Mouse (Mus musculus): ENCODE data around the gene Fam229a. TPM values are rescaled to one million over a fixed set of nuclear protein-coding genes. Genes with fewer than 3 reads are reported as not detected.
"Not testable (repeated sequence)": the region's sequence is repeated elsewhere in the genome, so short reads cannot be mapped to it uniquely, and the experiment has no call there.

The Fam229a gene
- polyA plus RNA-seq, 1 experiment, result 945 TPM

DNA sequence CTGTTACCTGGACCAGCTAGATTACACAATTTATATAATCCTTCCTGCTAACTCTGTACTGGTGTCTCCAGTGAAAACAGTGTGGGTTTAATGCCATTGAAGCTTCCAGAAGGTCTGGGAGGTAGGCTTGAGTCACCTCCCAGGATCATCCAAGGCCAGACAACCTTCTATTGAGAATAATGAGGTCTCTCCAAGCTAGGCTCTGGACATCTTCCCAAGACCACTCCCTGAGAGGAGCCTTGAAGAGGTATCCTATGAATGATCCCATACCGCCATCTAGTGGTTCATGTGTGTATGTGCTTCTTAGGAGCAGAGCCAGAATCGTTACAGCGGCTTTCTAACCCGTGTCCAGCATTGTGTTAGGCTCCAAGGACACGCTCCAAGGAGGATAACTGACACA is 35.7 kb upstream of the Fam229a start:
- peaks cover 7% of the 10 kb centered on the region for H3K4me1 ChIP-seq (ENCODE audit: control insufficient read depth, insufficient read depth, low read length)

DNA sequence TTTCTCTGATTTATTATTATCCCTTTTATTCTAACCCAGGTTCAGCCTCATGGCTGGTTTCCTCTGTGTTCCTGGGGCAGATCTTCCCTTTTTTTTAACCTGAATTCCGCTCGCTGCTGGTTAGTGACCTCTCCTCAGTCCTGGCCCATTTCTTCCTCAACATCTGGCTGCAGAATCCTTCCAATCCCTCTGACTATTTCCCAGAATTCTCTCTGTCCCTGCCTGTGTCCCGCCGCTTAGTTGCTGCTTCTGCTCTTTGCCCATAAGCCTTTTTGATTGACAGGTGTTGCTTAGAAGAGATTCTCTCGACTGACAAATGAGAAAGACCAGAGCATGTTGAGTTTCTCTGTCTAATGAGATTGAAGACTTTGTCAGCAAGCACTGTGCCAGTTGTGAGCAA is 34.9 kb upstream of the Fam229a start:
- Histone ChIP-seq H3K36me3 (ENCODE audit: control insufficient read depth, insufficient read depth, low read length) (no peaks in the 10 kb centered on the region), H3K4me3 (ENCODE audit: control insufficient read depth, low read depth, low read length) (no peak overlapping the region), H3K27ac (ENCODE audit: control insufficient read depth, insufficient read depth, low read depth, low read length) (no peak overlapping the region), H3K27me3 (ENCODE audit: control insufficient read depth, insufficient read depth, low read length) (no peaks in the 10 kb centered on the region), H3K4me1 (ENCODE audit: control insufficient read depth, insufficient read depth, low read length) (peaks cover 10% of the 10 kb centered on the region)
- TF ChIP-seq CTCF (IDR thresholded peaks at IDR 0.05; ENCODE audit: control insufficient read depth, insufficient read depth, insufficient replicate concordance, low read depth, low read length), result no peak
- TF ChIP-seq POLR2A (IDR thresholded peaks at IDR 0.05; ENCODE audit: control insufficient read depth, low read depth, low read length), result no peak

More for the DNA sequence above, 35.7 kb upstream of the Fam229a start:
- H3K27me3 ChIP-seq (ENCODE audit: control insufficient read depth, insufficient read depth, low read length), result no peaks in the 10 kb centered on the region
- H3K27ac ChIP-seq (ENCODE audit: control insufficient read depth, insufficient read depth, low read depth, low read length), result no peak overlapping the region
- TF ChIP-seq CTCF (IDR thresholded peaks at IDR 0.05; ENCODE audit: control insufficient read depth, insufficient read depth, insufficient replicate concordance, low read depth, low read length) (peak; percentile 45; the same call in 1 of the 2 replicates), POLR2A (IDR thresholded peaks at IDR 0.05; ENCODE audit: control insufficient read depth, low read depth, low read length) (no peak)
- no peaks in the 10 kb centered on the region for H3K36me3 ChIP-seq (ENCODE audit: control insufficient read depth, insufficient read depth, low read length)
- no peak overlapping the region for H3K4me3 ChIP-seq (ENCODE audit: control insufficient read depth, low read depth, low read length)

DNA sequence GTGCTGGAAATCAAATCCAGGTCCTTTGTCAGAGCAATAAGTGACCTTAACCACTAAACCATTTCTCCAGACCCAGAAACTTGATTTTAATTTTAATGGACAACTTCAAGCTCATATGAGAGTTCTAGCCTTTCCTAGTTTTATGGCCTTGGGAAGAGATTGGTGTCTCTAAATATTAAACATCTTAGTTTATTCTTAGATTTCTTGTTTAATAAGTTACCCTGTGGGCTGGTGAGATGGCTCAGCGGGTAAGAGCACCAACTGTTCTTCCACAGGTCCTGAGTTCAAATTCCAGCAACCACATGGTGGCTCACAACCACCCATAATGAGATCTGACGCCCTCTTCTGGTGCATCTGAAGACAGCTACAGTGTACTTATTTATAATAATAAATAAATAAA is 33.7 kb upstream of the Fam229a start:
- H3K4me1 ChIP-seq (ENCODE audit: control insufficient read depth, insufficient read depth, low read length), result peaks cover 13% of the 10 kb centered on the region
- H3K27me3 ChIP-seq (ENCODE audit: control insufficient read depth, insufficient read depth, low read length); H3K27ac ChIP-seq (ENCODE audit: control insufficient read depth, insufficient read depth, low read depth, low read length); H3K4me3 ChIP-seq (ENCODE audit: control insufficient read depth, low read depth, low read length); H3K36me3 ChIP-seq (ENCODE audit: control insufficient read depth, insufficient read depth, low read length): not testable (repeated sequence)

DNA sequence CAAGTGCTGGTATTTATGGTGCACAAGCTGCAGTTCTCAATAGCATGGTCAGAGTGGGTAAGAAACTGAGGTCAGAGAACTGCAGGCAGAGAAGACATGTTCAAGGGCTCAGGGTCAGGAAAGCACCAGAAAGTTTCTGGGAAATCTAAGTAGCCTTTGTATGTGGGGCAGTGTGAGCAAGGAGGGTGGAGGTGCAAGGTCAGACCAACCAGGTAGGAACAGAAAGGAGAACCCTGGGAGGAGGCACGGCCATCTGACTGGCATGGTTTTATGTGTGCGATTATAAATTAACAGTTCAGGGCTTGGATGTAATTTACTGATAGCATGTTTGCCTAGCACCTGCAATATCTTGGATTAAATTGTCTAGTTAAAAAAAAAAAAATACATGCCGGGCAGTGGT is 31.3 kb upstream of the Fam229a start:
- peaks cover 16% of the 10 kb centered on the region for H3K4me1 ChIP-seq (ENCODE audit: control insufficient read depth, insufficient read depth, low read length)
- TF ChIP-seq POLR2A (IDR thresholded peaks at IDR 0.05; ENCODE audit: control insufficient read depth, low read depth, low read length) (no peak), CTCF (IDR thresholded peaks at IDR 0.05; ENCODE audit: control insufficient read depth, insufficient read depth, insufficient replicate concordance, low read depth, low read length) (no peak)
- H3K27me3 ChIP-seq (ENCODE audit: control insufficient read depth, insufficient read depth, low read length), result no peaks in the 10 kb centered on the region
- H3K27ac ChIP-seq (ENCODE audit: control insufficient read depth, insufficient read depth, low read depth, low read length), result no peak overlapping the region
- H3K4me3 ChIP-seq (ENCODE audit: control insufficient read depth, low read depth, low read length), result peak overlapping the region; percentile 40
- H3K36me3 ChIP-seq (ENCODE audit: control insufficient read depth, insufficient read depth, low read length), result no peaks in the 10 kb centered on the region

DNA sequence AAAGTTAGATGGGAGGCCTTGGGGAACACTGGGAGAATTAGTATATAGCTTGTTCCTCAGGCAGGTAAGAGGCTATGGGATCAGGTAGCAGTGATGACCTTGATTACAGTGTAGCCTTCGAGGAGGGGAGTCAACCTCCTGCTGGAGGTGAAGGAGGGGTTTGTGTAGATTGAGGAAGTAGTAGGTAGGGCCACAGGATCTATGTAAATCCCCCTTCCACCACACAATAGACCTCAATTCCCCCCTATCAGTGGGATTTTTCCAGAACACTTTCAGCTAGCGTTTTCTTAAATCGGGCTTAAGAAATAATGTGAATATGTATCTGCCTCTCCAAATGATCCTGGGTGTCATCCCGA is 30.2 kb upstream of the Fam229a start:
- Histone ChIP-seq H3K36me3 (ENCODE audit: control insufficient read depth, insufficient read depth, low read length) (no peaks in the 10 kb centered on the region; the same call in 1 of the 2 replicates), H3K27ac (ENCODE audit: control insufficient read depth, insufficient read depth, low read depth, low read length) (peak overlapping the region; percentile 86), H3K4me3 (ENCODE audit: control insufficient read depth, low read depth, low read length) (peak overlapping the region; percentile 98), H3K4me1 (ENCODE audit: control insufficient read depth, insufficient read depth, low read length) (peaks cover 13% of the 10 kb centered on the region), H3K27me3 (ENCODE audit: control insufficient read depth, insufficient read depth, low read length) (no peaks in the 10 kb centered on the region)
- TF ChIP-seq CTCF (IDR thresholded peaks at IDR 0.05; ENCODE audit: control insufficient read depth, insufficient read depth, insufficient replicate concordance, low read depth, low read length), result no peak
- no peak for TF ChIP-seq POLR2A (IDR thresholded peaks at IDR 0.05; ENCODE audit: control insufficient read depth, low read depth, low read length)

DNA sequence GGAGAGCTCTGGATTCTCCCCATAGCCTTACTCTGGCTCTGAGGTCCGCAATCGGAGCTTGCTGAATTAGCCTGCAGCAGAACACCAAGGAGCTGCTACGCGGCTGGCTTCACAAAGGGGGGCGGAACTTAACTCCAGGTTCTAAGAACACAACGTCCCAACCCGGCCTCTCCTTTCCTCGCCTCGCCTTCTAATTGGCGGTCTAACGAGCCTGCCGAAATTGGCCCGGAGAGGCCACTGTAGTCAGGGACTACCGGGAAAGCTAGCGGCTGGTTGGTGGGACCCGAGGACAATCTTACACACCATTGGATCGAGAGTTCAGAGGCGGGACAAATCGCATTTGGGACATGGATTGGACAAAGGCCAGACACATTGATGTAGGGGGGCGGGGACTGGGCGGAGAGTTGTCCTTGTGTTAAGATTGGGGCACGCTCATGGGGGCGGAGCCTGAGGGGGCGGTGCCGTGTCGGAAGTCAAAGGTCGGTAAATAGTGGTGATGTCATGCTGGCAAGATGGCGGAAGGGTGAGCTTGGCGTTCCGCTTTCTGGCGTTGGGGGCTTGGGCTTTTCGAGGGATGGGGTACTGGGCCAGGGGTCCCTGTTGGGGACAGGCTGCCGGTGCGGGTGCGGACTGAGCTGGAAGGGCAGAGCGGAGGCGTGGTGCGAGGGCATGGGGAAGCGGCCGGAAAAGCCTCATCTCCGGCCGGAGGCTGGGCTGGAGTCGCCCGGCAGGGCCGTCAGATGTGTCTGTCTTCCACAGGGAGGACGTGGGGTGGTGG is 29.6 kb upstream of the Fam229a start, which contains the start of gene Bsdc1:
TSS of gene Bsdc1 (plus strand) at position 399 of the 778 bp plus-strand sequence.
- Histone ChIP-seq H3K4me3 (ENCODE audit: control insufficient read depth, low read depth, low read length) (peak within 1 kb of the TSS; percentile 98), H3K4me1 (ENCODE audit: control insufficient read depth, insufficient read depth, low read length) (peaks cover 11% of the 10 kb centered on the region), H3K27ac (ENCODE audit: control insufficient read depth, insufficient read depth, low read depth, low read length) (peak within 1 kb of the TSS; percentile 92), H3K36me3 (ENCODE audit: control insufficient read depth, insufficient read depth, low read length) (no peaks in the 10 kb centered on the region; the same call in 1 of the 2 replicates), H3K27me3 (ENCODE audit: control insufficient read depth, insufficient read depth, low read length) (no peaks in the 10 kb centered on the region)
- TF ChIP-seq POLR2A (IDR thresholded peaks at IDR 0.05; ENCODE audit: control insufficient read depth, low read depth, low read length), result peak; percentile 95
- TF ChIP-seq CTCF (IDR thresholded peaks at IDR 0.05; ENCODE audit: control insufficient read depth, insufficient read depth, insufficient replicate concordance, low read depth, low read length), result no peak

DNA sequence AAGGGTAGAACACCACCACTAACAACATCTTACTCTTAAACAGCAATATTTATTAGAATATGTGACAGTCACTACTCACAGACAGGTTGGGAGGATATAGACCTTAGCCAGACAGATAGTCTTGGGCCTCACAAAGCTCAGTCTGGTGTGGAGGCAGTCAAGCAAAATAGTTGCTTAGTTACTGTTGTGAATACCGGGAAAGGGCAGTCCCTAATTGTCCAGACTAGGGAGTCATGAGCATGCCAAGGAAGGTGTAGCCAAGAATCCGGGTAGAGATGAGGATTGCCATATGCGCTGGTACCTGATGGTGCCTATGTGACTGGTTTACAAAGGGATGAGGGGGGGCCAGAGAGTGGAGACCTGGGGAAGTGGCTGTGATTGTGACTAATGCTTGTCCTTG is 28.9 kb upstream of the Fam229a start:
- H3K4me1 ChIP-seq (ENCODE audit: control insufficient read depth, insufficient read depth, low read length), result peaks cover 11% of the 10 kb centered on the region
- H3K27ac ChIP-seq (ENCODE audit: control insufficient read depth, insufficient read depth, low read depth, low read length), result 0 out of 2 replicates have a peak overlapping the region, but pooled peaks have one; percentile 2
- TF ChIP-seq CTCF (IDR thresholded peaks at IDR 0.05; ENCODE audit: control insufficient read depth, insufficient read depth, insufficient replicate concordance, low read depth, low read length), result no peak
- TF ChIP-seq POLR2A (IDR thresholded peaks at IDR 0.05; ENCODE audit: control insufficient read depth, low read depth, low read length), result no peak
- H3K27me3 ChIP-seq (ENCODE audit: control insufficient read depth, insufficient read depth, low read length), result no peaks in the 10 kb centered on the region
- H3K36me3 ChIP-seq (ENCODE audit: control insufficient read depth, insufficient read depth, low read length), result peaks cover 1% of the 10 kb centered on the region; the same call in 1 of the 2 replicates
- peak overlapping the region; percentile 98 for H3K4me3 ChIP-seq (ENCODE audit: control insufficient read depth, low read depth, low read length)

Data from testis, adult 2 months (tissue).